Mouse (Mus musculus): ENCODE measurements around the gene Ndrg2.

The Ndrg2 gene

DNA sequence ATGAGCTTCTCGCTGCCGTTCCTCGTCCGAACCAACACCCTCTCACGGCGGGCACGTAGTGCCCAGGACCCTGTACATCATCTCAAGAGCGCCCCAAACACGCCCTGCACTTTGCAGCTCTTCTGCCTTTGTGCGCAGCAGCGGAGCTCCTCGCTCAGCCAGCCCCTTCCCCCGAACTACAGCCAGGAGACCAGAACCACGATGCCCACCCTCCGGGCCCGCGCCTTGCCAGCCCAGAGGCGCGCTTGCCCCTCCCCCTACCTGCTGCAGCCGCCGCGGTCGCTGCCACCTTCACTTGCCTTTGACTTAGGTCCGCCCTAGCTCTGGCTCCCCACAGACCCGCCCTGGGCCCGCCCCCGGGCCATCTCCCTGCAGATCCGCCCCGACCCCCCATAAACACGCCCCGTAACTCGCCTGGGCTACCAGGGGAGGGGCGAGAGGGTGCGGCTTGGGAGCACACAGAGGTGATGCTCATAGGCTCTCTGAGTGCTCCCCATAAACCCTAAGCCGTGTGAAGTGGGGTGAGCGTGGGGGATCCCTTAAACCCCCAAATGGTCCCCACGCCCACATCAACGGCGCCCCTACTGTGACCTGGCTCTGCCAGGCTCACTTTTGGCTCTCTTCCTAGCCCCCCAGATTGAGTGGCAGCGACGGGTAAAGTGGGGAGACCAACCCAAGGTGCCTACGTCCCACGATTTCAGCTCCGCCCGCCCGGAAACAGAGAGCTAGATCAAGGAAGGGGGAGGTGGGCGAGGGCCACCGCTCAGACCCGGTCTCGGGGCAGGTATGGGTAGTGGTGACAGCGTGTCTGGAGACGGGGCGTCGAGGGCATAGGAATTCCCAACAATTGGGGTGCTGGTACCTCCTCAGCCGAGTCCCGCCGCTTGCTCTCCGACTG lies 647 bp downstream of the Ndrg2 start:
- in situ Hi-C loops (cut with MboI, MseI) = no loop called here

DNA sequence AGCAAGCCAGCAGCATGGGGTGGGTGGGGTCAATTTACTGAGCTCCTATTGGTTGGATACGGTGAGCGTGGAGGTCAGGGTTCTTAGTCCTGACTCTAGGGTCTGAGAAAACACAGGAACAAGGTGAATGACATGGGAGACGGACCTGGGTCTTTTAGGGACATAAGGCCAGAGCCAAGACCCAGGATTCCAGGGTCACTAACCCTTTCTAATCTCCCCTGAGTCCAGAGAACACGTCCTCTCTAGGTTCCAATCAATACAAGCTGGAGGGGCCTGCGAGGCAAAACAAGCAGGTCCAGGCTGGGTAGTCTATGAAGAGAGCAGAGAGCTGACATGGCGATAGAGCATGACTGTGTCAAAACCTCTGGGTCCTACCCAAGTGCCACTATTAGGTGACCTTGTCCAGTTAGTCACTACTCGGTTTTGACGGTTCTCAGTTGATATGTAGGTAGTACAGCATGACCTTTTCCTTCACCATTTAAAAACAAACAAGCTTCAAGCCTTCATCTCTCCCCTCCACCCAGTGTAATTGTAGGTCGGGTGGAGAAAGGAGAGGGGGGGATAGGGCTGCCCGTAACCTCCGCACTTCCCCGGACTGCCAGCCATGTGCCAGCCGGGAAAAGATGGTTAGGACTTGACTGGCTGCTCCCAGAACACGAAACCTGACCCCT lies 1.4 kb downstream of the Ndrg2 start:
- in situ Hi-C loops (cut with MboI, MseI) = no loop called here

DNA sequence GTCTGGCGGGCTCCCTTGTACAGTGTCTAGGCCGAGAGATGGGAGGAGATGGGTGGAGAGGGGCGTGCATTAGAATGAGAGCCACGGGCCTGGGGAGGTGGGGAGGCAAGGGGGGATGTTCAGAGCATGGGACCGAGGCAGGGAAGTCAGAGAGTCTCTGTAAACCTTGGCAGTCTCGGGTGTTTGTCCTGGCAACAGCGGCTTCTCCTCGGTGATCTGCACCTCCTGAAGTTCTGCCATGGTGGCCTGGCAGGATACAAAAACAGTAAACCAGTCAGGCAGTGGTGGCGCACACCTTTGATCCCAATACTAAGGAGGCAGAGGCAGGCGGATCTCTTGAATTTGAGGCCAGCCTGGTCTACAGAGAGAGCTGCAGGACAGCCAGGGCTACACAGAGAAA lies 2.7 kb downstream of the Ndrg2 start:
- in situ Hi-C loops (cut with MboI, MseI) = no loop called here

DNA sequence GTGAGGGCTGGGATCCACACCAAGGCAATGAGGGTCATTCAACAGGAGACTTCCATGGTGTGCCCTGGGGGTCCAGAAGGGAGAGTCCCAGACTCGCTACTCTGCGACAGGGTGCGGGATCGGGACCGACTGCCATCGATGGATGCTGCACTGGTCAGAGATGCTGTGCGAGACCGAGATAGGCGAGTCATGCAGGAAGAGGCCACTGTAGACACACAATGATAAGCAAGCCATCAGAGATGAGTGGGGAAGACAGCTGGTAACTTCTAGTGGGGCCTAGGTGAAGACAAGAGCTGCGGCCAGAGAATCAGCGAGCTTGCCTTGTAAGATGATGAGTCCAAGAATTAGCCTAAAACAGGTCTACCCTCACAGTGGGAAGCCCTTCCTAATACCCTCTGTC lies 7.9 kb downstream of the Ndrg2 start:
- in situ Hi-C loops (cut with MboI, MseI) = loop anchor here (5.0 kb wide), 1 partner anchor 101 kb away; no protein-coding TSS in a partner anchor

DNA sequence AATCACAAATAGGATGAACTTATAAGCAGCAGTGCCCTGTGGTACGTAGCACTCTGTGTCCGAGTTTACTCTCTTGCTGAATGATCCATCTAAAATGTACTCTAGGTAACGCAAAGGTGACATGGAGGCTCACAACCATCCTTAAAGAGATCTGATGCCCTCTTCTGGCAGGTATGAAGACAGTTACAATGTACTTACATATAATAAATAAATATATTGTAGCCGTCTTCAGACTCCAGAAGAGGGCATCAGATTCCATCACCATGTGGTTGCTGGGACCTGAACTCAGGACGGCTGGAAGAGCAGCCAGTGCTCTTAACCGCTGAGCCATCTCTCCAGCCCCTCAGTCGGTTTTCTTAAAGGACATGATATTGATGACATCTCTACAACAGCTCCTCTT lies 9.3 kb downstream of the Ndrg2 start:
- in situ Hi-C loops (cut with MboI, MseI) = loop anchor here (5.0 kb wide), 1 partner anchor 103 kb away; no protein-coding TSS in a partner anchor

DNA sequence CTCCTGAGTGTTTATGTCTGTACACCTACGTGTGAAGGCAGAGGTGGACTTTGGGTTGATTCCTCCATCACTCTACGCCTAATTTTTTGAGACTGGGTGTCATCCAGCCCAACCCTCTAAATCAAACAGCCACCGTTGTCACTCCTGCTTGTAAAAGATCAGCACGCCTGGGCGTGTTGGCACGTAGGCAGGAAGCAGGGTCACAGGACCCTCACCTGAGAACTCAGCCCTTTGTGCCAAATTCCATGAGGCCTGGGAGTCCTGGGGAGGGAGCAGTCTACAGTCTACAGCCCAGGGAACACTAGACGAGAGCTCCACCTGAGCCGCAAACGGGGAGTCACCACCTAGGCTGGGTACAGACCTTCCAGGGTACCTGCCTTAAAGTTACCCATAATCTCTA lies 10.2 kb downstream of the Ndrg2 start:
- in situ Hi-C loops (cut with MboI, MseI) = no loop called here

DNA sequence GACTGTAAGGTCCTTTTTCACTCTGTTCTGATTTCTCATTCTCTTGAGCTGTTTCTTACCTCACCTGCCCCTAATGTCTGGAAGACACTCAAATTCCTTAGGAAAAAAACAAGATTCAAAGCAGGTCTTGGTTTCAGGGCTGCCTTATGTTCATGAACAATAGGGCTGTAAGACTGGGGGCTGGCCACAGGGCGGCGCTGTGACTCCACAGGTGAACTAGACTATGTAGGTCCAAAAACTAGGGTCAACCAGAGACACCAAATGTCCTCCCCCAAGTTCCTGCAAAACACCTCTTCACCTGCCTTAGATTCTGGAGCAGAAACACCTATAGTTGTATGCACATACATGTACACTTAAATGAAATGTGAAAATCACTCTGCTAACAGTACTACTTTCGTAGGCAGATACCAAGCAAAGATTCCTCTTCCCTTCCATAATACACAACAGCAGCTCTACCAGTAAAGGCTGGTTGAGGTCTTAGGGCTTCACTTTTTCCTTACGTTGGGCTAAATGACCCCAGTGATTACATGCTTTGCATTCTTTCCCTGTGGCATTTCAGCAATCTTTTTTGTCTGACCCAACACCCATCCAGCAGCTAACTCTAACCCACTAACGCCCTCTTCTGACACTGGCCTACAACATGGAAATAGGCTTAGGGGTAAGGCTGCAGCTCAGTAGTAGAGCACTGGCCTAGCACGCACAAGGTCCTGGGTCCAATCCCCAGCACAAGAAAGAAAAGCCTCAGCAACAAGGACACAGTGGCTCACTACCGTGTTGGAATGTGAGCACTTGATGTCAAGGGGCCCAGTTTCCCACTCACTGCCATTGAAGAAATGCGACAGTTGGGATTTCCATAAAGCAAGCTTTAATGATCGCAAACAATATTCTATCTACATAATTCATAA lies 10.9 kb downstream of the Ndrg2 start:
- in situ Hi-C loops (cut with MboI, MseI) = no loop called here

DNA sequence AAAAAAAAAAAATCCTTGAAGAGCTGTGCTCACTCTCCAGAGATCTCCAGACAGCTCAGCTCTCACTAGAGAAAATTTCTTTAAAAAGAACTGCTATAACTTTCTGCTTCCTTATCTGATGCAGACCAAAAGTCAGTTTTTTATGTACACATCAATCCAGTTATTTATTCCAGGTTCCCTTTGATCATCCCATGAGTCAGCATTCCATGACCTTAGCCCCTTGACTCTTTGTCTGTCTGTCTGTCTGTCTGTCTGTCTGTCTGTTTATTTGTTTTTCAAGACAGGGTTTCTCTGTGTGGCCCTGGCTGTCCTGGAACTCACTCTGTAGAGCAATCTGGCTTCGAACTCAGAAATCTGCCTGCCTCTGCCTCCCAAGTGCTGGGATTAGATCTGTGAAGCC lies 14.6 kb downstream of the Ndrg2 start:
- in situ Hi-C loops (cut with MboI, MseI) = no loop called here

DNA sequence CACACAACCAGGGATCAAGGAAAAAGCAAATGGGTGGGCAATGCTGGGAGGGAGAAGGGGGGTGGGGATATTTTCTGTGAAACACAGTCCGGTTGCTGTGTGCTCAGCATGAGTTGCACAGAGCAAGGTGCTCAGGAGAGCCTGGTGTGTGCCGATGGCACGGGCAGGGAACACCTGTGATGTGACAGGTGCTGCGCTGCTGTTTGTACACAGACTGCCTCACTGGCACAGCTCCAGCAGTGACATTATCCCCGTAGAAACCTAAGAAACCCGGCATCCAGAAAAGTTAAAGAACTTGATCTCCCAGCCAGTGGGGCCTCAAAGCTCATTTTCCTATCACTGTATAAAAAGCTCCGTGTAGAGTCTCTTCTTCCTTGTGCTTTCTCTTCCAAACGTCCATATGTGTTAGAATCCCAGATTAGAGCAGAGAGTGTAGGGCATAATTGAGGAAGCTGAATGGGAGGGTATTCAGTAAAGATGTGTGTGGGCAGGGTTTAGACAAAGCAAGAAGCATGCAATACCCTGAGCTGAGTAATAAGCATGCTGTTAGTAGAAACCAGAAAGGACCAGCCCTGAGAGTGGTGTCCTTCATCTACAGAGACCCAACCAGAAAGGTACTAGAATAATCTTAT lies 17.3 kb downstream of the Ndrg2 start:
- in situ Hi-C loops (cut with MboI, MseI) = no loop called here

DNA sequence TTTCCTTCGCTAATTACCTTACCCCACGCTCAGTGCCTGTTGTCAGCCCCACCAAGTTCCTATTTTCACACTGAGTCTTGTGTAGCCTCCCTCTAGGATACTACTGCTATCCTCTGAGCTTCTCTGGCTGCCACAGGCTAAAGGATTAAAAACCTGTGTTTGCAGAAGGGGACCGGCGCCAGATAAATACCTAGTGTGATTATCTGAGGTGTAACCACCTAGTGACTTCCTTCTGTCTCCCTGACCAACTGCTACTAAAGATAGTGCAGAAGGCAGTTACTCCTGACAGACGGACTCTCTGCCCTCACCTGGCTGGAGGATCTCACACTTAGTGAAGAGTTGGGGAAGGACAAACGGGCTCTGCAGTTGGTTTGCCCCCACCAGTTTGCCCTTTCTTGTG lies 17.9 kb downstream of the Ndrg2 start:
- in situ Hi-C loops (cut with MboI, MseI) = no loop called here

DNA sequence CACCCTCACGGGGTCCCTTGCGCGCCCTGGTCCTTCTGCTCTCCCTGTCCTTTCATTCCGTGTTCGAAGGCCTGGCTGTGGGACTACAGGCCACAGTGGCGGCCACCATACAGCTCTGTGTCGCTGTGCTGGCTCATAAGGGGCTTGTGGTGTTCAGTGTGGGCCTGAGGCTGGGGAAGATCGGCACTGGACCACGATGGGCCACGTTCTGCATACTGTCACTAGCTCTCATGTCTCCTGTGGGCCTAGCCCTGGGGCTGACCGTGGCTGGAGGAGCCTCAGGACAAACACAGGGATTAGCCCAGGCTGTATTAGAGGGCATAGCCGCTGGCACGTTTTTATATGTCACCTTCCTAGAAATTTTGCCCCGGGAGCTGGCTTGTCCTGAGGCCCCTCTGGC lies 18.9 kb downstream of the Ndrg2 start:
- in situ Hi-C loops (cut with MboI, MseI) = no loop called here

DNA sequence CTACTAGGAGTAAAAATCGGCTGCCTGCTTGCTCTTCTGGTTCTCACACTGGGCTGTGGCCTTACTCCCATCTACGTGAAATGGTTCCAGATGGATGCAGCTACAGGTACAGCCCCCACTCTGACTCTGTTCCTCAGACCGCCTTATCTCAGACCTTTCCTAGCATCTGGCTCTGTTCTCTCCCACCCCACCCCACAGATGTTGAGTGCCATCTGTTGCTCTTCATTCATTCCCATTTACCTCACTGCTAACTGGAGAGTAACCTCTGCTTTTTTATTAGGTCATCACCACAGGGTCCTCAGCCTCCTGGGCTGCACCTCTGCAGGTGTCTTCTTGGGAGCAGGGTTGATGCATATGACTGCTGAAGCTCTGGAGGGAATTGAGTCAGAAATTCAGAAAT lies 20.1 kb downstream of the Ndrg2 start:
- in situ Hi-C loops (cut with MboI, MseI) = no loop called here

DNA sequence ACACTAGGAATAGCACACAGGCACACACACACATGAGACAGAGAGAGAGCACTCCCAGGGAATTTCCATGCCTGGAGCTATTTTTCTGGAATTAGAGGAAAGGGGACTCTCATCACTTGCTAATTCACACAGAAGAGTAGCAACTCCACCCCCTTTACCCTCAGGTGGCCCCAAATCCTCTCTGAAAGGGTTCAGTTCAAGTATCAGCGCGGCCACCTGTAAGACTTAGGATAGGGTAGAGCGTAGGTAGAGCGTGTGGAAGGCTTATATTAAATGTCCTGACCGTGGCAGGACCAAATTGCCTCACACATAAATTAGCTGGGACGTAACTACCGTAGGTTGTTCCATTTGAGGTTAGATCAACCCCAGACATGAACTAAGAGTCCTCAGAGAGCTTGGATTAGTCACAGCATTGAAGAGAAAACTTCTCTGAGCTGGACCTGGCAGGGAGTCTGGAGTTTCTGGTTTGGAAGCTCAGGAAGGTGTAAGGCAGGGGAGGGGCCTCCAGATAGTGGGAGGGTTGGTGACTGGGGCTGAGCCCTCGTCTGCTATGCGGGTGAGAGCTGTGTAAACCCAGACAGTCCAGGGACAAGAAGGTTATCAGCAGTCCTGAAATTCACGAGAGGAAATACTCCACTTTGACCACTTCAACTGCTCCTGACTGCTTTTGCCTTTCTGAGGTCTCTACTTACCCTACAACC lies 20.7 kb downstream of the Ndrg2 start:
- in situ Hi-C loops (cut with MboI, MseI) = no loop called here

DNA sequence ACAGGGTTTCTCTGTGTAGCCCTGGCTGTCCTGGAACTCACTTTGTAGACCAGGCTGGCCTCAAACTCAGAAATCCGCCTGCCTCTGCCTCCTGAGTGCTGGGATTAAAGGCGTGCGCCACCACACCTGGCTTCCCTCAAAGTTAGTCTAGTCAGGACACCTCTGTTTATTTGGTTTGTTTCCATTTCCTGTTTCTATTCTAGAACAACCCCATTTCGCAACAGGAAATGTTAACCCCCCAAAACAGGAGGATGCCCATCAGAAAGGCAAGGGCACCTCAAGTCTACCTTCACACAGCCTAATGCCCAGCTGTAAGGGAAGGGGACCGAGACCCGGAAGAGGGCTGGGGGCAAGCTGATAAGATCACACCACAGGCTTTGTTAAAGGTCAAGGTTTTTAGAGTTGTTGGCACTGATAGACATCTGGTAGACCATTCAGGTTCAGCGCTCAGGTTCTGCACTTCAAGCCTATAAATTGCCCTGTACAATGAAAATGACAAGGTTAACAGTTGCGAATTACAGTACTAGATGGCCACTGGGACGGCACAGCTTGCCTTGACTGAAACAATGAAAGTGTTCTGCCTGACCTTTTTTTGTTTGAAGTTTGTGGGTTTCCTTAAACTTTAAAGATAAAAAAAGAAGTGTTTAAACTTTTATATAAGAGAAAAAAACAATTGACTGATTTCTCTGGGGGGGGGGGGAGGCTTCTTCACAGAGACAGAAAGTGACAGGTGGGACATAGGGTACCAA lies 21.6 kb downstream of the Ndrg2 start, which contains the start of gene Slc39a2:
TSS of gene Slc39a2 (plus strand) at position 699 of the 749 bp plus-strand sequence.
- in situ Hi-C loops (cut with MboI, MseI) = no loop called here

DNA sequence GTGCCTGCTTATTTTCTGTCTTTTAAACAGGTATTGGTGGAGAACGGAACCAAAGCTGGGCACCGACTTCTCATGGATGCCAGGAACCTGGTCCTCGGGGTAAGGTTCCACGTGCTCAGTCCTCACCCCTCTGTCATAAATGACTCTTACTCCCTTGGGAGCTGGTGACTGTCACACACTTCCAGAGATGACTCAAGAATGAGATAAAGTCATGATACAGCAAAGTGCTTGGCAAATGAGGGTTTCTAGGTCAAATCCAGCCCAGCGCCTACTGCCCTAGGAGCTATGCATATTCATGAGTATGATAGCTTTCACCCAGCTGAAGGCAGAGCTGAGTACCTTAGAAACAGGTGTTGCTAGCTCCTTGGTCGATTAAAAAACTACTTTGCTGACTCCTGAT lies 24.1 kb downstream of the Ndrg2 start:
- in situ Hi-C loops (cut with MboI, MseI) = no loop called here

DNA sequence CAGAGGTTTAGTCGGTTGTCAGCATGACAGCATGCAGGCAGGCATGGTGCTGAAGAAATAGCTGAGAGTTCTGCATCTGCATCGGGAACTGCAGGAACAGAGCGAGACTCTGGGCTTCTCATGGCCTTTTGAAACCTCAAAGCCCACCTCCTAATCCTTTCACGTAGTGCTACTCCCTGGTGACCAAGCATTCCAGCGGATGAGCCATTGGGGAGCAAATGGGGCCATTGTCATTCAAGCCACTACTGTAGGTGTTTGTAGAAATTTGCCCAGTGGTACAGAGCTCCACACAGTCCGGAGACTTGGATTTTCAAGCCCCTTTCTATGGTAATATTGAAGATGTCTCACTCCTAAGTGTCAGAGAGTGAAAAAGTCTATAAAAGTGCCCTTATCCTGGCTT lies 27.9 kb downstream of the Ndrg2 start:
- in situ Hi-C loops (cut with MboI, MseI) = no loop called here

DNA sequence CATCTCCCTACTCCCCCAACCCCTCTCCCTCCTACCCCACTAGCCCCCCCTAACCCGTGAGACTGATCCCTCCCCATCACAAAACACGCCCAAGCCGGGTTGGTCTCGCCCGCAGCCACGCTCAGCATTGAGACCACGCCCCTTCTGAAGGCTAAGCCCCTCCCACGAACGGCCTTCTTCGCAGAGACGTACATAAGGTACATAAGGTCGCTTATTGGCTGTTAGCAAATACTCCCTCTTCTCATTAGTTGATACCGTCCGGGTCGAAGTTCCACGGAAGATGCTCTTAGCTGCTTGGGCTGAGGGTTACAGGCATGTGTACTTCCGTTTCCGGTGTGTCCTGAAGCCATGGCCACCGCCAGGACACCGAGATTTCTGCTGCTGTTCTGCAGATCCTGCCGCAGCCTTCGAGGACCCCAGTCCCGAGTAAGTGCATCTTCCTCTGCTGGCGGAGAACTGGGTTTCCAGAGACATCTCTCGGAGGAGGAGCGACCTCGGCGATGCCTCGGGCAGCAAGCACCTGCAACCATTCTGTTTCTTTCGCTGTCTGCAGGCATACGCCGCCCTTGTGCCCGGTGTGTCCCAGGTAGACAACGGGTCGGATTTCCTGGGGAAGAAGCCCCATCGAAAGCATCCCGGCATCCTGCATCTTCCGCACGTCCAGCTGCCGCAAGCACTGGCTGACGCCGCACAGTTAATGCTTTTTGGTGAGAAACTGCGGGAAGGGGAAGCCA lies 29.2 kb downstream of the Ndrg2 start, which contains the start of gene Mettl17:
TSS of gene Mettl17 (plus strand) at position 245 of the 734 bp plus-strand sequence.
- in situ Hi-C loops (cut with MboI, MseI) = no loop called here

DNA sequence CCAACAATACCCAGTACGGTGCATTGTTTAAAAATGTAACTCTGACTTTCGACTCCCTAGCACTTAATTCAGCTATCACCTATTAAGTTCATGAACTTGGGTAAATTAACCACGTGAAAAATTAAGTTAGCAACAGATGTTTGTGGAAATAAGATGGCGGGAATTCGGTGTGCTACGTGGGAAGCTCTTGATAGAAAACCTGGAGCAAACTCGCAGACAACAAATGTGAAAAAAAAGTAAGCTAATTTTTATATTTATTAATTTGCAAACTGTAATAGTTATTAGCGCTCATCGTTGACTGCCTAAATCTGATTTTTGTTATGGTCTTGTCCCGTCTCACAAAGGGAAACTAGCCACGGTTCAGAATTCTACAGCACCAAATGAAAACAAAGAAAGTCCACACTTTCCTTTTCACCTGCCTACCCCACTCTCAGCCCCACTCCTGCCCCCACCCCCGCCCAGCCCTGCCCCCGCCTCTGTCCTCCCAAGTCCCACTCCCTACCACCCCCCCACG lies 29.9 kb downstream of the Ndrg2 start:
- in situ Hi-C loops (cut with MboI, MseI) = no loop called here

DNA sequence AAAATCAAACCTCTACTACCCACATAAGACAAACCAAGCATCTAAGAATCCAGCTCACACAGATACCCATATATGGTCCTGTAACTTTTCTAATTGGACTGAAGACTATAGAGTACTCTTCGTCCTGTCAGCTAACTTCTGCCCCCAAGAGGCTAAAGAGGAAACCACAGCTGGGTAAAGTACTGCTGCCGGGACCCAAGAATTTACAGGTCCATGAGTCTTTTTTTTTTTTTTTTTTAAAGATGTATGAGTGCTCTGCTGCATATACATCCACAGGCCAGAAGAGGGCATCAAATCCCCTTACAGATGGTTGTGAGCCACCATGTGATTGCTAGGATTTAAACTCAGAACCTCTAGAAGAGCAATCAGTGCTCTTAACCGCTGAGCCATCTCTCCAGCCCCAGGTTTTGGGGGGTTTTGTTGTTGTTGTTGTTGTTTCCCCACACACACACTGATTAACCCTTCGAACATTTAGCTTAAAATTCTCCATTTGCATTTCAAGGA lies 30.4 kb downstream of the Ndrg2 start:
- in situ Hi-C loops (cut with MboI, MseI) = no loop called here
